Mouse (Mus musculus): Measurements from ENCODE around the gene Gm20503. TPM values are rescaled to one million over a fixed set of nuclear protein-coding genes. Genes with fewer than 3 reads are reported as not detected.

Gene Gm20503
- total RNA-seq, 2 experiments from 2014 or later: not detected

- ATAC-seq (replicated peaks; ENCODE audit: low FRiP score, low TSS enrichment, poor library complexity, severe bottlenecking): no peak
These were observed 793 bp downstream of the Gm20503 start for GRCm38 (mm10) chr4:59003806-59004200.

- ATAC-seq (replicated peaks; ENCODE audit: low FRiP score, low TSS enrichment, poor library complexity, severe bottlenecking): no peak
These were observed 3.2 kb downstream of the Gm20503 start for GRCm38 (mm10) chr4:59006211-59006610.

- ATAC-seq (replicated peaks; ENCODE audit: low FRiP score, low TSS enrichment, poor library complexity, severe bottlenecking): no peak
These were observed 4.0 kb downstream of the Gm20503 start for GRCm38 (mm10) chr4:59007016-59007415.

GRCm38 (mm10) chr4:59007974-59008373 lies 5.0 kb downstream of the Gm20503 start:
- ATAC-seq (replicated peaks; ENCODE audit: low FRiP score, low TSS enrichment, poor library complexity, severe bottlenecking): no peak

- peak; percentile 31 for ATAC-seq (replicated peaks; ENCODE audit: low FRiP score, low TSS enrichment, poor library complexity, severe bottlenecking)
These were observed 6.2 kb downstream of the Gm20503 start for GRCm38 (mm10) chr4:59009186-59009585.

GRCm38 (mm10) chr4:59009696-59010095 lies 6.7 kb downstream of the Gm20503 start:
- ATAC-seq (replicated peaks; ENCODE audit: low FRiP score, low TSS enrichment, poor library complexity, severe bottlenecking): no peak

- peak; percentile 56 for ATAC-seq (replicated peaks; ENCODE audit: low FRiP score, low TSS enrichment, poor library complexity, severe bottlenecking)
These were observed 8.4 kb downstream of the Gm20503 start for GRCm38 (mm10) chr4:59011446-59011845.

- no peak for ATAC-seq (replicated peaks; ENCODE audit: low FRiP score, low TSS enrichment, poor library complexity, severe bottlenecking)
These were observed 12.2 kb downstream of the Gm20503 start for GRCm38 (mm10) chr4:59015181-59015580.

GRCm38 (mm10) chr4:59016922-59017321 lies 13.9 kb downstream of the Gm20503 start:
- ATAC-seq (replicated peaks; ENCODE audit: low FRiP score, low TSS enrichment, poor library complexity, severe bottlenecking): no peak; the same call in 1 of the 2 replicates

- no peak for ATAC-seq (replicated peaks; ENCODE audit: low FRiP score, low TSS enrichment, poor library complexity, severe bottlenecking)
These were observed 31.4 kb downstream of the Gm20503 start for GRCm38 (mm10) chr4:59034325-59034917.

GRCm38 (mm10) chr4:59034918-59035785 lies 32.1 kb downstream of the Gm20503 start, which contains the start of gene Gng10:
Gene Gng10, plus strand, starts transcription at chr4:59035088.
- ATAC-seq (replicated peaks; ENCODE audit: low FRiP score, low TSS enrichment, poor library complexity, severe bottlenecking): peak; percentile 69

- ATAC-seq (replicated peaks; ENCODE audit: low FRiP score, low TSS enrichment, poor library complexity, severe bottlenecking): no peak
These were observed 32.9 kb downstream of the Gm20503 start for GRCm38 (mm10) chr4:59035786-59036350.

GRCm38 (mm10) chr4:59036490-59037127 lies 33.6 kb downstream of the Gm20503 start:
- peak; percentile 60 for ATAC-seq (replicated peaks; ENCODE audit: low FRiP score, low TSS enrichment, poor library complexity, severe bottlenecking)

- ATAC-seq (replicated peaks; ENCODE audit: low FRiP score, low TSS enrichment, poor library complexity, severe bottlenecking): no peak
These were observed 34.5 kb downstream of the Gm20503 start for GRCm38 (mm10) chr4:59037525-59037924.

- ATAC-seq (replicated peaks; ENCODE audit: low FRiP score, low TSS enrichment, poor library complexity, severe bottlenecking): 0 out of 2 replicates have a peak, but pooled peaks have one; percentile 38
These were observed 37.6 kb downstream of the Gm20503 start for GRCm38 (mm10) chr4:59040397-59041287.

- no peak for ATAC-seq (replicated peaks; ENCODE audit: low FRiP score, low TSS enrichment, poor library complexity, severe bottlenecking)
These were observed 40.1 kb downstream of the Gm20503 start for GRCm38 (mm10) chr4:59043074-59043473.

GRCm38 (mm10) chr4:59043891-59044290 lies 40.9 kb downstream of the Gm20503 start:
- no peak for ATAC-seq (replicated peaks; ENCODE audit: low FRiP score, low TSS enrichment, poor library complexity, severe bottlenecking)

- no peak for ATAC-seq (replicated peaks; ENCODE audit: low FRiP score, low TSS enrichment, poor library complexity, severe bottlenecking)
These were observed 44.2 kb downstream of the Gm20503 start for GRCm38 (mm10) chr4:59047222-59047621.

GRCm38 (mm10) chr4:59051081-59051480 lies 48.1 kb downstream of the Gm20503 start:
- ATAC-seq (replicated peaks; ENCODE audit: low FRiP score, low TSS enrichment, poor library complexity, severe bottlenecking): 0 out of 2 replicates have a peak, but pooled peaks have one; percentile 47
